Mouse (Mus musculus) neural tube, embryonic 12.5 days (tissue): ENCODE results near the gene Gmip. TPM values are rescaled to one million over a fixed set of nuclear protein-coding genes. Genes with fewer than 3 reads are reported as not detected.

Experiments
- ATAC-seq: fragments of 200-750 bp; cut with Nextera tagmentation; 2 replicates; pipeline ENCODE4 v1.8.0; 2017; ENCODE audit warnings: low read depth, mild to moderate bottlenecking, moderate TSS enrichment, moderate library complexity; ENCODE audit not compliant: low FRiP score
- H3K27ac ChIP-seq: fragments of 300-500 bp; sonication (generic); 2 replicates; pipeline ENCODE4 v1.5.1; 2016
- H3K27me3 ChIP-seq: fragments of 300-500 bp; sonication (generic); replicated peaks from 2 replicates; pipeline ENCODE4 v1.6.1; 2016; ENCODE audit warnings: mild to moderate bottlenecking
- H3K36me3 ChIP-seq: fragments of 300-500 bp; sonication (generic); 2 replicates; pipeline ENCODE4 v1.6.1; 2016; ENCODE audit warnings: mild to moderate bottlenecking
- H3K4me1 ChIP-seq: fragments of 300-500 bp; sonication (generic); 2 replicates; pipeline ENCODE4 v1.6.1; 2016
- H3K4me2 ChIP-seq: fragments of 300-500 bp; sonication (generic); replicated peaks from 2 replicates; pipeline ENCODE4 v1.6.1; 2016; ENCODE audit warnings: mild to moderate bottlenecking
- H3K4me3 ChIP-seq: fragments of 300-500 bp; sonication (generic); 2 replicates; pipeline ENCODE4 v1.5.1; 2016
- H3K9ac ChIP-seq: fragments of 300-500 bp; sonication (generic); 2 replicates; pipeline ENCODE4 v1.6.1; 2016; ENCODE audit warnings: mild to moderate bottlenecking
- H3K9me3 ChIP-seq: fragments of 300-500 bp; sonication (generic); 2 replicates; pipeline ENCODE4 v1.6.1; 2016; ENCODE audit warnings: mild to moderate bottlenecking
- WGBS: fragments of 180-500 bp; shearing (Covaris S2); methylation state at CpG from one replicate; pipeline ENCODE4 v1.1.7; 2016; 5-methylcytosine and 5-hydroxymethylcytosine counted together
- polyA plus RNA-seq: library from polyadenylated mRNA; unstranded; fragments of >200 nt; fragmentation: Nextera tagmentation; extraction: Ambion mirVana; gene quantifications from 2 replicates; pipeline ENCODE4 v1.2.1, GENCODE M21; 2016

Gene Gmip
- polyA plus RNA-seq, 1 experiment from 2014 or later: 28.0 TPM

DNA sequence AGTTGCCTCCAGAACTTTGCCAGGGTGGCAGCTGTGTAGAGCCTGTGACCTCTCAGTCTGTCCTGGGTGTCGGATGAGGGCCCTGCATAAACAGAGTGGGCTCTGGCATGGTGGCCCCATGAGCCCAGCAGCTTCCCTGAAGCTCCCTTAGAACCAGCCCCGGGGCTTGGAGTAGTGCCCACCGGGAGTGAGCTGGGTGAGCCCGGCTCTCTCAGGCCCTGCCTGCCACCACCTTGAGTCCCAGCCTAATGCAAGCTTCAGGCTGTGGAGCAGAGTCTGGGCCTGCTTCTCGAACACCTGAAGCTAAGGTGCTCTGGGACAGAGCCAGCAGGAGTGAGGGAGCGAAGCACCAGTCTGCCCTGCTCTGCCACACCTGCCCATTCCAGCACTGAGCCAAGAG is 62.4 kb downstream of the Gmip start:
- 87% methylated on average over 6 of the region's 6 CpGs for WGBS
- Histone ChIP-seq H3K4me2 (no peak overlapping the region), H3K4me1 (no peaks in the 10 kb centered on the region), H3K36me3 (peaks cover 31% of the 10 kb centered on the region), H3K4me3 (no peak overlapping the region), H3K9me3 (no peaks in the 10 kb centered on the region), H3K27ac (no peak overlapping the region), H3K9ac (no peak overlapping the region), H3K27me3 (0 out of 2 replicates have a peak, but pooled peaks cover 3% of the 10 kb centered on the region)
- no peak for ATAC-seq

Other genes starting within 250 kb of the Gmip start
- 38.1 and 41.5 TPM in 2 replicates for gene Zfp868, start 183.1 kb upstream of the Gmip start, polyA plus RNA-seq
- 2.5 and 3.2 TPM in 2 replicates for gene Zfp964, start 154.2 kb upstream of the Gmip start, polyA plus RNA-seq
- 27.2 and 27.7 TPM in 2 replicates for gene Zfp869, start 98.0 kb upstream of the Gmip start, polyA plus RNA-seq
- 6.7 and 7.5 TPM in 2 replicates for gene Zfp963, start 58.7 kb upstream of the Gmip start, polyA plus RNA-seq
- 0.79 and 1.3 TPM in 2 replicates for gene Gm20422, start 33.8 kb upstream of the Gmip start, polyA plus RNA-seq
- 50.8 and 53.8 TPM in 2 replicates for gene Atp13a1, start 17.5 kb upstream of the Gmip start, polyA plus RNA-seq
- 38.8 and 39.5 TPM in 2 replicates for gene Zfp866, start 17.5 kb upstream of the Gmip start, polyA plus RNA-seq
- gene Lpar2, start 13.8 kb downstream of the Gmip start, polyA plus RNA-seq: 0.50 and 0.51 TPM in 2 replicates
- gene Pbx4, start 23.8 kb downstream of the Gmip start, polyA plus RNA-seq: 41.6 and 46.8 TPM in 2 replicates
- gene Cilp2, start 79.0 kb downstream of the Gmip start, polyA plus RNA-seq: 1.4 TPM in 2 replicates
- 4.1 and 4.3 TPM in 2 replicates for gene Tssk6, start 93.5 kb downstream of the Gmip start, polyA plus RNA-seq
- 162 and 171 TPM in 2 replicates for gene Ndufa13, start 93.9 kb downstream of the Gmip start, polyA plus RNA-seq
- gene Yjefn3, start 94.0 kb downstream of the Gmip start, polyA plus RNA-seq: 8.4 and 9.8 TPM in 2 replicates
- gene Gatad2a, start 187.7 kb downstream of the Gmip start, polyA plus RNA-seq: 61.3 and 66.9 TPM in 2 replicates
- gene Mau2, start 234.1 kb downstream of the Gmip start, polyA plus RNA-seq: 70.4 and 70.9 TPM in 2 replicates
- 56.4 and 57.0 TPM in 2 replicates for gene Sugp1, start 234.1 kb downstream of the Gmip start, polyA plus RNA-seq